ENCODE assay signal across 12 mouse cellular contexts in the genomic region with DNA sequence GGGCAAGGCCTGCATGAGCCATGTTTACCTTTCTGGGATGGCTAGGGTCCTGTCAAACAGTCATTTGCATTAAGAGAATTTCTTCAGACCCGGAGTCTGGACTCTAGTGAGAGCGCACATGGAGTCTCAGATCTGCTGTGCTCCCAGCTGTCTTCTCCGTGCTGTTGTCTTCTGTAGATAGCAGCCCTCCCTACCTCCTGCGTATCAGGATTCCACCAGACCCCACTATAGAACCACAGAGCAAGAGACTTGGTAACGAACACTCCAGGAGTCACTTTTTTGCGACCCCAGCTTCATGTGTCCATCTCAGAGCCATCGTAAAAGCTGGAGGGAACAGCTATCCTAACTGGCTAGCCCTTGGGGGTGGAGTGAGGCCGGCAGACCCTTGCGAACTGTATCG. TPM values are rescaled to one million over a fixed set of nuclear protein-coding genes. Genes with fewer than 3 reads are reported as not detected.
DNase-seq lines count a peak whose midpoint lies in the region; ATAC-seq and TF ChIP-seq lines count a peak whose summit lies in the region.
"Had no signal": no experiment of that assay in that cellular context is flagged by ENCODE, and none has a peak within 500 bp of the region (broad histone marks: within the 10 kb centered on the region; RNA-seq: fewer than 3 reads in every experiment).

No protein-coding gene starts in this region.

- H3K36me3 ChIP-seq in lung, embryonic 15.5 days: no peaks in the 10 kb centered on the region
- no peaks in the 10 kb centered on the region for H3K36me3 ChIP-seq in hindbrain, embryonic 12.5 days
- no peaks in the 10 kb centered on the region for H3K36me3 ChIP-seq in liver, postnatal 0 days (replicated peaks; ENCODE audit: insufficient read depth, low read length)
- no peaks in the 10 kb centered on the region for H3K36me3 ChIP-seq in stomach, embryonic 15.5 days
- H3K36me3 ChIP-seq in kidney, embryonic 14.5 days (ENCODE audit: control insufficient read depth, insufficient read depth, low read length): no peaks in the 10 kb centered on the region
- H3K36me3 ChIP-seq: heart, embryonic 15.5 days; limb, embryonic 13.5 days had no signal

- no peaks in the 10 kb centered on the region for H3K9me3 ChIP-seq in lung, embryonic 15.5 days
- H3K9me3 ChIP-seq in hindbrain, embryonic 12.5 days (replicated peaks): no peaks in the 10 kb centered on the region
- H3K9me3 ChIP-seq in liver, postnatal 0 days (ENCODE audit: low read length): no peaks in the 10 kb centered on the region
- no peaks in the 10 kb centered on the region for H3K9me3 ChIP-seq in stomach, embryonic 15.5 days
- no peaks in the 10 kb centered on the region for H3K9me3 ChIP-seq in kidney, embryonic 14.5 days (ENCODE audit: control insufficient read depth, low read length)
- H3K9me3 ChIP-seq: heart, embryonic 15.5 days; limb, embryonic 13.5 days had no signal

- H3K4me1 ChIP-seq in lung, embryonic 15.5 days: peaks cover 32% of the 10 kb centered on the region
- peaks cover 55% of the 10 kb centered on the region for H3K4me1 ChIP-seq in hindbrain, embryonic 12.5 days
- no peaks in the 10 kb centered on the region for H3K4me1 ChIP-seq in liver, postnatal 0 days (ENCODE audit: insufficient read depth)
- peaks cover 26% of the 10 kb centered on the region for H3K4me1 ChIP-seq in stomach, embryonic 15.5 days
- peaks cover 5% of the 10 kb centered on the region; the same call in 1 of the 2 replicates for H3K4me1 ChIP-seq in kidney, embryonic 14.5 days (ENCODE audit: control insufficient read depth, insufficient read depth, low read length)

- WGBS in lung, embryonic 15.5 days: 62% methylated on average over 10 of the region's 10 CpGs
- WGBS in hindbrain, embryonic 12.5 days: 20% methylated on average over 10 of the region's 10 CpGs
- 57% methylated on average over 10 of the region's 10 CpGs for WGBS in liver, postnatal 0 days (ENCODE audit: insufficient replicate concordance)
- 62% methylated on average over 10 of the region's 10 CpGs for WGBS in stomach, embryonic 15.5 days
- 54% methylated on average over 10 of the region's 10 CpGs for WGBS in kidney, embryonic 14.5 days

- H3K4me3 ChIP-seq in lung, embryonic 15.5 days: no peak overlapping the region
- H3K4me3 ChIP-seq in hindbrain, embryonic 12.5 days: no peak overlapping the region
- H3K4me3 ChIP-seq in liver, postnatal 0 days (ENCODE audit: low read depth, low read length): no peak overlapping the region
- no peak overlapping the region for H3K4me3 ChIP-seq in stomach, embryonic 15.5 days (replicated peaks)
- H3K4me3 ChIP-seq in kidney, embryonic 14.5 days (ENCODE audit: low read length): no peak overlapping the region
- H3K4me3 ChIP-seq: heart, embryonic 15.5 days; limb, embryonic 13.5 days had no signal

- ATAC-seq in lung, embryonic 15.5 days (ENCODE audit: borderline replicate concordance, extremely low read depth, low FRiP score, low TSS enrichment): no peak
- peak; percentile 7; the same call in 1 of the 2 replicates for ATAC-seq in hindbrain, embryonic 12.5 days (ENCODE audit: low FRiP score)
- ATAC-seq in liver, postnatal 0 days: peak; percentile 36; the same call in 1 of the 2 replicates
- no peak for ATAC-seq in stomach, embryonic 15.5 days (ENCODE audit: insufficient read depth, low FRiP score, low read depth)
- ATAC-seq in kidney, embryonic 14.5 days (ENCODE audit: low FRiP score, low TSS enrichment): no peak

- TF ChIP-seq EP300 in liver, postnatal 0 days (IDR thresholded peaks at IDR 0.05; ENCODE audit: low read depth): no peak

- no peak for TF ChIP-seq CTCF in liver, postnatal 0 days (IDR thresholded peaks at IDR 0.05; ENCODE audit: low read depth)

- no peak for DNase-seq in lung, adult 18-20 months
- no peak for DNase-seq in liver, postnatal 0 days
- DNase-seq in kidney, postnatal 36 days: no peak
- no peak for DNase-seq in MN1 (ENCODE audit: low spot score)
- DNase-seq: cerebellum, postnatal 36 days had no signal

- no peak overlapping the region for H3K4me2 ChIP-seq in lung, embryonic 15.5 days
- peak overlapping the region; percentile 37 for H3K4me2 ChIP-seq in hindbrain, embryonic 12.5 days (replicated peaks)
- H3K4me2 ChIP-seq in liver, postnatal 0 days (ENCODE audit: low read depth, low read length): no peak overlapping the region
- H3K4me2 ChIP-seq in stomach, embryonic 15.5 days: no peak overlapping the region
- H3K4me2 ChIP-seq in kidney, embryonic 14.5 days (replicated peaks; ENCODE audit: low read depth, low read length): no peak overlapping the region
- H3K4me2 ChIP-seq: heart, embryonic 15.5 days had no signal

- H3K9ac ChIP-seq in lung, embryonic 15.5 days: no peak overlapping the region
- peak overlapping the region; percentile 46; the same call in 1 of the 2 replicates for H3K9ac ChIP-seq in hindbrain, embryonic 12.5 days
- no peak overlapping the region for H3K9ac ChIP-seq in liver, postnatal 0 days (replicated peaks)
- no peak overlapping the region for H3K9ac ChIP-seq in stomach, embryonic 15.5 days
- no peak overlapping the region for H3K9ac ChIP-seq in kidney, embryonic 14.5 days (ENCODE audit: low read depth, low read length)
- H3K9ac ChIP-seq: heart, embryonic 15.5 days; limb, embryonic 13.5 days had no signal

- H3K27ac ChIP-seq in lung, embryonic 15.5 days: peak overlapping the region; percentile 16; the same call in 1 of the 2 replicates
- peak overlapping the region; percentile 90 for H3K27ac ChIP-seq in hindbrain, embryonic 12.5 days
- H3K27ac ChIP-seq in liver, postnatal 0 days (ENCODE audit: low read depth): no peak overlapping the region
- peak overlapping the region; percentile 78 for H3K27ac ChIP-seq in stomach, embryonic 15.5 days
- no peak overlapping the region for H3K27ac ChIP-seq in kidney, embryonic 14.5 days (ENCODE audit: low read depth, low read length)
- H3K27ac ChIP-seq: heart, embryonic 15.5 days; kidney, postnatal 0 days had no signal

- H3K27me3 ChIP-seq in lung, embryonic 15.5 days: no peaks in the 10 kb centered on the region
- no peaks in the 10 kb centered on the region for H3K27me3 ChIP-seq in hindbrain, embryonic 12.5 days
- no peaks in the 10 kb centered on the region for H3K27me3 ChIP-seq in liver, postnatal 0 days (ENCODE audit: insufficient read depth, low read length)
- no peaks in the 10 kb centered on the region for H3K27me3 ChIP-seq in stomach, embryonic 15.5 days (replicated peaks)
- no peaks in the 10 kb centered on the region for H3K27me3 ChIP-seq in kidney, embryonic 14.5 days (ENCODE audit: control insufficient read depth, insufficient read depth, low read length)
- H3K27me3 ChIP-seq: heart, embryonic 15.5 days; limb, embryonic 13.5 days had no signal

RNA-seq across cellular contexts. Expression of gene Srgap3, which starts 25.1 kb away (rescaled TPM):
- 2.5 TPM in 2 replicates for polyA plus RNA-seq in lung, embryonic 15.5 days (2015; fragmentation: Nextera tagmentation; extraction: Ambion mirVana)
- polyA plus RNA-seq in hindbrain, embryonic 12.5 days (2016; fragmentation: Nextera tagmentation; extraction: Ambion mirVana): 44.8 and 48.9 TPM in 2 replicates
- polyA plus RNA-seq in liver, postnatal 0 days (2015; fragmentation: Nextera tagmentation; extraction: Ambion mirVana): 0.13 and 0.26 TPM in 2 replicates
- 5.3 and 6.6 TPM in 2 replicates for polyA plus RNA-seq in stomach, embryonic 15.5 days (2015; fragmentation: Nextera tagmentation; extraction: Ambion mirVana)
- polyA plus RNA-seq in kidney, embryonic 14.5 days (2014; fragmentation: Nextera tagmentation; extraction: Ambion mirVana): 4.6 and 6.9 TPM in 2 replicates

Comparison
In these comparisons a context has a peak if more than half of its experiments do, and no peak if none do; other contexts are left out.
1. ATAC-seq: peak in hindbrain, embryonic 12.5 days (single experiment) and liver, postnatal 0 days (single experiment); none in lung, embryonic 15.5 days (single experiment), stomach, embryonic 15.5 days (single experiment) and kidney, embryonic 14.5 days (single experiment).
2. H3K27ac ChIP-seq: peak in lung, embryonic 15.5 days (single experiment), hindbrain, embryonic 12.5 days (single experiment) and stomach, embryonic 15.5 days (single experiment); none in liver, postnatal 0 days (single experiment) and kidney, embryonic 14.5 days (single experiment).